Mouse (Mus musculus) MEL-GATA-1-ER (cell line): ENCODE results near the gene Vps11.
"Not testable (repeated sequence)": the region's sequence is repeated elsewhere in the genome, so short reads cannot be mapped to it uniquely, and the experiment has no call there.

Experiments used
- DNase-seq: peaks from one replicate; pipeline ENCODE4 v3.0.0-alpha.2; 2012; ENCODE audit warnings: low read depth; ENCODE audit errors: extremely low read depth

Gene Vps11

DNA sequence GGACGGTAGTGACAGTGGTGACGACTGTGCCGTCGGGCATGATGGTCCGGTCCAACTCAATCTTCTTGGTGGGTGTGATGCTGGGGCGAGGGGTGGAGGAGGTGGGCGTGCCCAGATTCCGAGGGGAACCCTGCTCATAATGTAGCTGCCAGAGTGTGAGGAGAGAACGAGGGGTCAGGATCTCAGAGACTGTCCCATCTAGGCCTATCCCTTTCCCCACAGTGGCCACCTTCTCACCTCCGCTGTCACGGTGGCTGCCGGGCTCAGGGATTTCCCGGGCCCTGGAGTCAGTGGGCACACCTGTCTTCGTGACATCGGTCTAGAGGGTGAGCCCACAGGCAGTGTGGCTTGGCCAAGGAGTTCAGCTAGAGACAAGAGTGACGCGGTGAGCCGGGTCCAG is 46.6 kb downstream of the Vps11 start:
- DNase-seq = no peak

DNA sequence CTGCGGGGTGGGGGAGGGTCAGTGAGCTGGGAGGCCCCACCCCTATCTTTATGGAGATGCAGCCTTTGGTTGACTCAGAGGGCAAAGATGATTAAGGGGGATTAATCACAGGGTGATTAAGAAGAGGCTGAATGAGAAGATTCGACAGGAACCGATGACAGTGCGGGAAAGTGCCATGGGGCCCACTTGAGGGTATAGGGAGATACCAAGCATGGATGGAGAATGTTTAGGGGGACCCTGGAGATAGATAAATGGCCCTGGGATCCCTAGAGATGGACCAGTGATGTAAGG is 47.3 kb downstream of the Vps11 start:
- DNase-seq = no peak

DNA sequence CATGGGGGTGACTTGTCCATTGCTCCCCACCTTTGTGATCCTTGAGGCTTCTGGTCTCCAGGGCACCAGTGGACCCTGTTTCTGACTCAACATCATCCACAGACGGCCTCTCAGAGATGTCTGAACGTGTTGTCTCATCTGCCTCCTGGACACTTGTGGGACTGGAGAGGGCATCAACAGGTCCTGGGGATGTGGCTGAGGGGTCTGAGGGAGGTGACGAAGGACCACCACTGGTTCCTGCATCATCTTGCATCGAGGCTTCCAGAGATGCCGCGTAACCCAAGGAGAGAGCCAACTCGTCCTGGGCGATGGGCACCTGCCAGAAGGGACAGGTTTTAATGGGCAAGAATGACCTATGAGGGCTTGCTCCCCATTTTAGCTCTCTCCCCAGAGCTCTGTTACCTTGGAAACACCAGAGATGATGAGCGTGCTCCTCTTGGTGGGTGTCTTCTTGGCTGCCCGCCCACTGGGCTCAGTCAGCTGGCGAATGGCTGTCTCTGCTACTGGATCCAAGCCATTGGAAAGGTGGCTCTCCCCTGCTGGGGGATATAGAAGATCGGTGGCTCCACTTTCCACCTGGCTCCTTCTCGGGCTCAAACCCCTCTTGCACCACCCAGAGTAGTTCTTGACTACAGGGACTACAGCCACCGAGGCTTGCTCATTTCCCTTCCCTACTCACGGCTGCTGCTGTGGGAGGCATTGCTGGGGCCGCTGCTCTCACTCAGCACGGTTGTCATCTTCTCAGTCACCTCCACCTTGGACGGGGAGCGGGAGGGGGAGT is 47.8 kb downstream of the Vps11 start:
- no peak for DNase-seq

DNA sequence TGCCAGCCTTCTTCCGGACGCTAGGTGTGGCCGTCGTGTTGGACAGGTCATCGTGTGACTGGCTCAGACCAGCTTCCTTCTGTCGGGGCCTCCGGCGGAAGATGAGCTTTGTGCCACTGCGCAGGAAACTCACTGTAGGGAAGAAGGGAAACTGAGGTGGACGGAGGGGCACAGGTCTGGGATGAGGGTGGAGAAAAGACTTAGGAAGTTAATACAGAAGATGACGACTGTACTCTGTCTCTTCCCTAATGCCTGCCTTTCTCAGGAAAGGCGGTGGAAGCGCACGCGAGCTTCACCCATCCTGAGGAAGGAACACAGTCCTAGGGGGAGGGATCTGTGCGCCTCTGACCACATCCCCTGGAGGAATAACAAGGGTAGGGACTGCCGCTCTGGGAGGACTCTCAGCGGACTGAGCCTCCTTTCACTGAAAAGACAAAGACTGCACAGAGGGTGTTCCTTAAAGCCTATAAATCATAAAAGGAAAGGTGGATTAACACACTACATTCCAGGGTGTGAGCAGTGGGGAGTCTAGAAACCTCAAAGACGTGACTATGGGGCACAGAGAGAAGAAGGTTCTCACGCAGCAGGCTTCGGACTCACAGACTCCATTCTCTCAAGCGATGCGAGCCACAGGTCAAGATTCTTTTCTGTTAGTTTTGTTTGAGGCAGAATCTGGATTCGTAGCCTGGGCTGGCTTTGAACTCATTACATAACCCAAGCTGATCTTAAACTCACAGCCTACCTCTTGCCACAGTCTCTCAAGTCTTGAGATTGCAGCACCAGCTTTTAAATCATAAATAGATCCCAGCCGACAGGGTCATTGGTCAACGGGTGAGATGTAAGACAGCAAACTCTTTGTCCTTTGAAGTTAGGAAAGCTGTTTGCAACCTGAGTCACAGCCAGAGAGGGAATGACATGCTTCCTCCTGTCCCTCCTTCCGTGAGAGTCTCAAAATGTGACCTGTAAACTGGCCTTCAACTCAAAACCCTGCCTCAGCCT is 50.0 kb downstream of the Vps11 start:
- no peak for DNase-seq

DNA sequence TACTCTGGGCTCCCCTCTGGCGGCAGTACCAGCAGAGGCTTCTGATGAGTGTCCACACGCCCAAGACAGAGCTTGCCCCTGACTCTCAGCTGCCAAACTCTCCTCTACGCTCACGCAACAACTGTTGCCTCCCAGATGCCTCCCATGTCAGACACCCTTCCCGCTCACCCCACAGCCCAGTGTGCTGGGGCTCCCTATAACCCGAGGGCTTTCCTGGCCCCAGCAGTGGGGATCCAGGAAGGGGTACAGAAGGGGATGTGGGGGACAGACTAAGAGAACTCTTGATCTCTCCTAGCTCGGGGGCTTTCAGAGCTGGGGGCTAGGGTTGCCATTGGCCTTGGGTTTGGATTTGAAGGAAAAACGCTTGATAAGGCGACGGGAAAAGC is 50.7 kb downstream of the Vps11 start:
- DNase-seq = no peak

DNA sequence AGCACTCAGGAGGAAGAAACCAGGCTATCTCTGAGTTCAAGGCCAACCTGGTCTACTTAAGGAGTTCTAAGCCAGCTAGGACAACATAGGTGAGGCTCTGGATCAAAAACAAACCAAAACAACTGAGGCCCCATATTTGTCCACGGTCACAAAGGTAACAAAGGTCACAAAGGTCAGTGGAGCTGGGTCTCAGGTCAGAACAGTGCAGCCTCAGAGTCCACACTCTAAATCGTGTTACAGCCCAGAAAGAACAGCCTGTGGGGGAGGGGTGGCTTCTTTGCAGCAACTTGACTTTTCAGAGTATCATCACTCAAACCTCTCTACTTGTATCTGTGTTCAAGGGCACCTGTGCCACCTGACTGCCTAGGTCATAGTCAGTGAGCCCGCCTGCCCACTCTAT is 51.7 kb downstream of the Vps11 start:
- no peak for DNase-seq

DNA sequence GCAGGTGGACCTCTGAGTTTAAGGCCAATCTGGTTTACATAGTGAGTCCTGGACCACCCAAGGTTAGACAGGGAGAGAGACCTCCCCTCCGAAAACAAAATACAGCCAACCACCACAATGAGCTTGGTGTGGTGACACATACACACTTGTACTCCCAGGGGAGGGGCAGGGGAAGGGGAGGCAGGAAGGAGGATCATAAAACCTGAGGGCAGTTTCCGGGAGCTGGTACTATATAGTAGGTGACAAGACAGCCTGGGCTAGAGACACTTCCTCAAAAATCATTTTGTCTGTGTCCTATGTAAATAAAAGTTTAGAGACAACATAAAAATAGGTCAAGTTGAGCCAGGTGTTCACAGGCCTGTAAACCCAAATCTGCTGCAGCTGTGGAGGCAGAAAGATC is 54.2 kb downstream of the Vps11 start:
- DNase-seq = no peak

DNA sequence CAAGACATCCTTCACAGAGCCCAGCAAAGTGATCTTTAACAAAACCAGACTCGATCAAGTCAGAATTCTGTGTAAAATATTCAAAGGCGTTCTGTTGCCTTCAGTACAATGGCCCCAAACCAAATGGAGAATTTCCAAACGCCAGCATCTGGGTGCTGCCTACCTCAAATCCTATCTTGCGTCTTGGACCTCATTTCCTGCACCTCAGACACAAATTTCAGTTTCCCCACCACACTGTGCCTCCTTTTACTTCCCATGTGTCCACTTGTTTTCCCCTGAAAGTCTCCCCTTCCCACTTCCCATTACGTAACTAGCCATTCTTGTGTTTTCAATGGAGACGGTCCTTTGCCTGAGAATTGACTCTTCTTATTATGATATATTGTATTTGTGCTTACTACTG is 54.9 kb downstream of the Vps11 start:
- DNase-seq = no peak

DNA sequence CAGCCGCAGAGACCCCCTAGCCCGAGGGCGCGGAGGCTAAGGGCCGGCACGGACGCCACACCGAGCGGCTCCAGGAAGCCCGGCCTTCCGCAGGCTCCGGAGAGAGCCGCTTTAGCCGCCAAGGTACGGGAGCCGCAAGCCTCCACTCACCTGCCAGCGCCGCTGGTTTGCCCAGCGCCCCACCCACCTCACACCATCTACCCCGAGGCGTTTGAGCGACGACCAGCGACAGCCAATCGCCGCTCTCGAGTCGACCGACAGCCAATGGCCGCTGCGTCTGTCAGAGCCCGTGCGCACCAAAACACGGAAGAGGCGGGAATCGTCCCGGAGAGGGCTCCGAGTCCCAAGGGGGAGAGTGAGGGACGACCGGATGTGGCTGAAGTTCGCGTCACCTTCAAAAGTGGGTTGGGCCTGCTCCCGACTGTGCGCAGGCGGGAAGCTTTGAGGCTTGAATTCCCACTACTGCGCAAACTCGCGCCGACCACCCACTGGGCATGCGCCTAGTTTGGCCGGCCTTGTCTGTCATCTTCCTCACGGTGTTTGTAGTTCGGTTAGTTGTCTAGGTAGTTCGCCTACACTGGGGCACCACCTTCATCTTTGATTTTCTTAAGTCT is 55.9 kb downstream of the Vps11 start, which contains the start of gene Hinfp:
Gene Hinfp (minus strand): TSS at position 206 of the 614 bp plus-strand sequence.
- DNase-seq = peak; percentile 98

DNA sequence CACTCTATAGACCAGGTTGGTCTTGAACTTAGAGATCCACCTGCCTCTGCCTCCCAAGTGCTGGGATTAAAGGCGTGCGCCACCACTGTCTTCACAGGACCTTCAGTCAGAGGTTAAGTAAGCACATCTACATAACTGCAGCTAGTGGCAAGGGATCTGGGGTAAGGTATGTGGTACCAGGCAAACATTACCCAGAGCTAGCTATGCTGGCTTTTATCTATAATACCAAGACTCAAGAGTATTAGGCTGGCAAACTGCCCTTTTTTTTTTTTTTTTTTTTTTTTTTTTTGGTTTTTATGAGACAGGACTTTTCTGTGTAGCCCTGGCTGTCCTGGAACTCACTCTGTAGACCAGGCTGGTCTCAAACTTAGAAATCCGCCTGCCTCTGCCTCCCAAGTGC is 61.5 kb downstream of the Vps11 start:
- DNase-seq = not testable (repeated sequence)
